Mouse (Mus musculus): ENCODE data around the gene Krt80. TPM values are rescaled to one million over a fixed set of nuclear protein-coding genes. Genes with fewer than 3 reads are reported as not detected.

Krt80 gene
- polyA plus RNA-seq, 1 experiment from 2014 or later, result 22.6 TPM

DNA sequence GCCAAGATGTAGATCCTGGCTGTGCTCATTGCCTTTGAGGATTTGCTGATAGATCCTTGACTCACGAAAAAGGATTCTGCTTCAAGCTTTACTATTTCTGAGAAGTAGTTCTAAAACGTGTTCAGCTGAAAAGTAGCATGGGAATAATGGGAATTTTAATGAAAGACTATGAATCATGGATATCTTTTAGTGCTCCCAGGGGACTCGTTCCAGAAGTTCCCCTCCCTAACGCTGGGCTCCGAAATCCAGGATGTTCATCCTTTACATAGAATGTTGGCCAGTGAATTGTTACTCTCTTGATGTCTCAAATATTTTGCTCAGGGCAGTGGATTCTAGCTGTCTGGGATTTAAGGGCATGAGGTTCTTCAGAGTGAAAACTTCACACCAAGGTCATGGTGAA, 22.3 kb upstream of the Krt80 start:
- H3K9me3 ChIP-seq, result no peaks in the 10 kb centered on the region
- 62% methylated on average over 5 of the region's 5 CpGs for WGBS
- no peaks in the 10 kb centered on the region for H3K36me3 ChIP-seq
- H3K4me1 ChIP-seq, result peaks cover 23% of the 10 kb centered on the region
- no peak overlapping the region for H3K27ac ChIP-seq
- H3K4me3 ChIP-seq, result no peak overlapping the region
- no peak overlapping the region for H3K4me2 ChIP-seq
- no peak overlapping the region for H3K9ac ChIP-seq
- no peaks in the 10 kb centered on the region for H3K27me3 ChIP-seq
- ATAC-seq (ENCODE audit: insufficient number of reproducible peaks, low FRiP score, low TSS enrichment, low read depth), result no peak

DNA sequence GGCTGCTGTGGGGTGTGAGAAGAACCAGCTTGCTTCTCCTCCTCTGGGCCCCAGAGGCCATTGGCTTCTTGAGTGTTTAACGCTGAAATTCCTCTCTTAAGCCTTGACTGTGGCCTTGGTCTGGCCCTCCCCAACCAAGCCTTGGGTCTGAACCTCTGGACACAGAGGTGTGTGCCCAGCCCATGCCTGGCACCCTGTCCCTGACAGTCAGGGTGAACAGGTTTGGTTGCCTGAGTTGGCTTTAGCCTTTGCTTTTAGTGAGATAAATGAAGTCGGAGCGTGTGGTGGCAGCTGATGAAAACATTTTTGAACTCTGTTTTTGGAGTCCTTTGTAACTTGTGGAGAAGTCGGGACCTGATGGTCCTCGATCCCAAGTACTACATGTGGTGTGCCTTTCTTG, 20.2 kb upstream of the Krt80 start:
- ATAC-seq (ENCODE audit: insufficient number of reproducible peaks, low FRiP score, low TSS enrichment, low read depth), result no peak
- no peaks in the 10 kb centered on the region for H3K27me3 ChIP-seq
- 84% methylated on average over 5 of the region's 5 CpGs for WGBS
- H3K4me2 ChIP-seq, result no peak overlapping the region
- H3K36me3 ChIP-seq, result no peaks in the 10 kb centered on the region
- H3K9ac ChIP-seq, result no peak overlapping the region
- H3K27ac ChIP-seq, result no peak overlapping the region
- no peak overlapping the region for H3K4me3 ChIP-seq
- no peaks in the 10 kb centered on the region for H3K9me3 ChIP-seq
- peaks cover 13% of the 10 kb centered on the region for H3K4me1 ChIP-seq

DNA sequence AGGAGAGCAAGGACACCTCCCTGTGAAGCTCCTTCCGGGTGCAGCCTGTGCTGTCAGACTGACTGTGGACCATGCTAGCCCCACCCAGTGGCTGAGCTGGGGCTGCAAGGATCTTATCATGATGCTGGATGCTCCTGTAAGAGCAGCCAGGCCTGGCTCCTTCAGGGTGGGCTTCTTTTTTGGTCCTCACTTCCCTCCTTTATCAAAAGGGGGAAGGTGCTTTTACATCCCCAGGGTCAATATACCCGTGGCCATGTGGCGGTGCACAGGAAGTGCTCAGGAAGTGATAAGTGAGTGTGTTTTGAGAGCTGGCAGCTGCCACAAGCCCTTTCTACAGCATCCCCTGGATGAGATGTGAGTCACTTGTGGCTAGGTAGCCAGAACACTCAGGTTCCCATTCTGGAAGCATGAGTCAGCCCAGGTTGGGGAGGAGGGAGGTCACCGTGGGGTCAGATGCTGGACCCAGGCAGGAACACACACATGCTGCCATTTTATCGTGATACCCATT, 18.1 kb upstream of the Krt80 start:
- ATAC-seq (ENCODE audit: insufficient number of reproducible peaks, low FRiP score, low TSS enrichment, low read depth), result no peak
- Histone ChIP-seq H3K9ac (no peak overlapping the region), H3K4me3 (no peak overlapping the region), H3K4me1 (peaks cover 7% of the 10 kb centered on the region), H3K4me2 (no peak overlapping the region), H3K27me3 (no peaks in the 10 kb centered on the region), H3K9me3 (no peaks in the 10 kb centered on the region), H3K36me3 (no peaks in the 10 kb centered on the region), H3K27ac (no peak overlapping the region)
- WGBS, result 40% methylated on average over 5 of the region's 5 CpGs

DNA sequence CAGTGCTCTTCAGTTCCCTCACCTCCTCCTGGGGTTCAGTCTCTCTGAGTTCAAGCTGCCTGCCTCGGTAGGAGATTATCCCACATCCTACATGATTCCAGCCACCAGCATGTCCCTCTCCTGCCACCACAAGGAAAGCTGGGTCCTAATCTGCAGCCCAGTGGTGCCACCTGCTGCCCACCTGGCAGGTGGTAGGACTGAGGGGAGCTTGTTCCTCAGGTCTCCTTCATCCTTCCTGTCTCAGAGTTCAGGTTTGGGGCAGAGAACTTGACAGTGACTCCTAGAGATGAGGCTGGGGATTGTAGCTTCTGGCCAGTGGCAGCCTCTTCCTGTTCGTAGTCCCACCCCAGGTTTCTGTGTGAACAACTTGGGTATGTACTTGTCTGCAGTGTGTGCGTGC, 17.2 kb upstream of the Krt80 start:
- Histone ChIP-seq H3K4me2 (no peak overlapping the region), H3K9me3 (no peaks in the 10 kb centered on the region), H3K27ac (no peak overlapping the region), H3K9ac (no peak overlapping the region), H3K36me3 (no peaks in the 10 kb centered on the region), H3K27me3 (no peaks in the 10 kb centered on the region), H3K4me3 (no peak overlapping the region), H3K4me1 (peaks cover 7% of the 10 kb centered on the region)
- 62% methylated on average over 3 of the region's 3 CpGs for WGBS
- no peak for ATAC-seq (ENCODE audit: insufficient number of reproducible peaks, low FRiP score, low TSS enrichment, low read depth)

DNA sequence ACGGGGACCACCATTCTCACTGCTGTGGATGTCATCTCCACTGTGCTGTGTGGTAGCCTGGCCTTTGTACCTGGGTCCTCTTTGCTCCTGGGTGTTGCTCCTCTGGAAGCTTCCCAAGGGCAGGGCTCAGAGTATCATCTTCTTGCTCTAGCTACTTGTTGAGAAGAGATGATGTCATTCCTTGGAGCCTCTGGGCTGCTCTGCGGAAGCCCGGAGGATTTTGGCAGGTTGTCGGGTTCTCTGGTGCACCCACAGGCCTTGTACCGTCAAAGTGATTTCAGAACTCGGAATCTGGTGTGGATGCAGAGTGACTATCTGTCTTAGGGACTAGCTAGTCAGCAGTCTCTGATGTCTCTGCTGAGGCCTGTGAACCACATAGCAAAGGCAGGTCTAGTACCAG, 15.1 kb upstream of the Krt80 start:
- no peak for ATAC-seq (ENCODE audit: insufficient number of reproducible peaks, low FRiP score, low TSS enrichment, low read depth)
- WGBS, result 75% methylated on average over 6 of the region's 6 CpGs
- no peaks in the 10 kb centered on the region for H3K9me3 ChIP-seq

DNA sequence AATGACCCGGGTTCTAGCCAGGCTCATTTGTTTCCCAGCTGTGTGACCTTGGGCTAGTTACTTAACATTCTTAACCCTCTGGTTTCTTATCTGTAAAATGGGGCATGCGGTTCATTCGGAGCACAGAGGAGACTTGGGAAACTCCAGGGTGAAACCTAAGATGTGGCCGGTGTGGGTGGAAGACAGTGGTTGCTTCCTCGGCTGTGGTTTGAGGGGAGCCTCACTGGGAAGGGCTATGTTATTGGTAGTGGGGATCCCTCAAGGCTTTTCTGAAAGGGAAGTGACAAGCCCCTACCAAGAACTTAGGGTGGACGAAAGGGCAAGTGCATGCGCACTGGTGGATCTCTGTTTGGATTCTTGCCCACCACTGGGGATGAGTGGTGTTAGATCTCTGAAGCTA, 14.6 kb upstream of the Krt80 start:
- Histone ChIP-seq H3K4me1 (peaks cover 7% of the 10 kb centered on the region), H3K27me3 (no peaks in the 10 kb centered on the region), H3K9me3 (no peaks in the 10 kb centered on the region), H3K36me3 (no peaks in the 10 kb centered on the region), H3K9ac (no peak overlapping the region), H3K27ac (no peak overlapping the region), H3K4me3 (no peak overlapping the region), H3K4me2 (no peak overlapping the region)
- 71% methylated on average over 7 of the region's 7 CpGs for WGBS
- ATAC-seq (ENCODE audit: insufficient number of reproducible peaks, low FRiP score, low TSS enrichment, low read depth), result no peak

More for the DNA sequence above, 15.1 kb upstream of the Krt80 start:
- Histone ChIP-seq H3K4me2 (no peak overlapping the region), H3K27me3 (no peaks in the 10 kb centered on the region), H3K9ac (no peak overlapping the region), H3K36me3 (no peaks in the 10 kb centered on the region), H3K4me1 (peaks cover 7% of the 10 kb centered on the region), H3K4me3 (no peak overlapping the region), H3K27ac (no peak overlapping the region)

DNA sequence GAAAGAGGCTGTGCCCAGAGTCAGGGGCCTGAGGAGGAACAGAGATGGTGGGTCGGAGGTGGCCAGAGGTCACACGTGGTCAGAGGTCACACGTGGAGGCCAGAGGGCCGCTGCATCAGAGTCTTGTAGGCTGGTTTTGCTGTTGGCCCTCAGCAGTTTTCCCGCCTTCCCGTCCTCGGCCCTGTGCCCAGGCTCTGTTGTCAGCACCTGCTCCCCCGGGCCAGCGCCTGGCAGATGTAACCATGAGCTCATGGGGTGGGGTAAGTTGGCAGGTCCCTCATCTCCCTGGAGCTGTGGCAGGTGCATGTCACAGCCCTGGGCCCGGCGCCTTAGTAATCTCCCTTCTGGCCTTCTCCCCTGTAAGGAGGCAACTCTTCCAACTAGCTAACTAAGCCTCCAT, 12.8 kb upstream of the Krt80 start:
- no peak overlapping the region for H3K4me2 ChIP-seq
- no peak overlapping the region for H3K27ac ChIP-seq
- no peaks in the 10 kb centered on the region for H3K9me3 ChIP-seq
- no peaks in the 10 kb centered on the region for H3K4me1 ChIP-seq
- no peaks in the 10 kb centered on the region for H3K27me3 ChIP-seq
- H3K36me3 ChIP-seq, result no peaks in the 10 kb centered on the region
- no peak overlapping the region for H3K4me3 ChIP-seq
- ATAC-seq (ENCODE audit: insufficient number of reproducible peaks, low FRiP score, low TSS enrichment, low read depth), result no peak
- WGBS, result 74% methylated on average over 11 of the region's 11 CpGs
- no peak overlapping the region for H3K9ac ChIP-seq

DNA sequence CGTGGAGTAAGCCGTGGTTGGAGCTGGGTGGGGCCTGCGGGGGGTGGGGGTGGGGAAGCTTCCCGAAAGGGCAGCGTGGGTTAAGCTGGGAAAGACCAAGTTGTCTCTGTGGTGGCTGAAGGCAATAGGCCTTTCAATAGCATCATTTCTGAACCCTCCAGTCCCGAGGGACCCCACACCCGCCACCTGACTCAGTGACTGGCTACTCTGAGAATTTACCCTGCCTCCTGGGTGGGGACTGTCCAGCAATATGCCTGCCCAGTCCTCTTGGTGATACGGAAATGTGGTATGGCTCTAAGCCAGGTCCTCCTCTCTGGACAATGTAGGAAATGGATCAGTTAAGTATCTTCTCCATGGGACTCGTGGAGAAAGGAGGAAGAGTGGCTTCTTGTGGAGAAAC, 11.8 kb upstream of the Krt80 start:
- Histone ChIP-seq H3K27ac (no peak overlapping the region), H3K27me3 (no peaks in the 10 kb centered on the region), H3K4me2 (no peak overlapping the region), H3K9me3 (no peaks in the 10 kb centered on the region), H3K9ac (no peak overlapping the region), H3K36me3 (no peaks in the 10 kb centered on the region), H3K4me1 (no peaks in the 10 kb centered on the region), H3K4me3 (no peak overlapping the region)
- 61% methylated on average over 9 of the region's 9 CpGs for WGBS
- ATAC-seq (ENCODE audit: insufficient number of reproducible peaks, low FRiP score, low TSS enrichment, low read depth), result no peak

DNA sequence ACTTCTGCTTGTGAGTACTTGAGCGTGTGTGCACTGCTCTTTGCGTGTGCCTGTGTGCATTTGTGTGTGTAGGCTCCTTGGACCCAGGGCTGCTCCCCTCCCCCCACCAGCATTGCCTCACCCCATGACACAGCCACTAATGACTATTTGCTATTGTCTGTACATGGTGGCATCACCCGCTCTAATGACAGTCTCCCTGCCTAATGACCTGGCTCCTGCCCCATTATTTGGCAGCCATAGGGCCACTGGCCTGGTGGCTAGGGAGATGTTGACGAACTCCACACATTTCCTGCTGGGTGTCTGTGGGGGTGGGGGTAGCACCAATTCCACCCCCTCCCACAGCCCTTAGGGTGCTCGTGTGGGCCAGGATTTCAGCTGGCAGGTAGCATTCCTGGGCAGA, 8.7 kb upstream of the Krt80 start:
- Histone ChIP-seq H3K27ac (no peak overlapping the region), H3K27me3 (no peaks in the 10 kb centered on the region), H3K4me1 (peaks cover 12% of the 10 kb centered on the region), H3K9me3 (no peaks in the 10 kb centered on the region), H3K4me2 (no peak overlapping the region), H3K4me3 (no peak overlapping the region), H3K36me3 (no peaks in the 10 kb centered on the region), H3K9ac (no peak overlapping the region)
- 77% methylated on average over 5 of the region's 5 CpGs for WGBS
- ATAC-seq (ENCODE audit: insufficient number of reproducible peaks, low FRiP score, low TSS enrichment, low read depth), result no peak

DNA sequence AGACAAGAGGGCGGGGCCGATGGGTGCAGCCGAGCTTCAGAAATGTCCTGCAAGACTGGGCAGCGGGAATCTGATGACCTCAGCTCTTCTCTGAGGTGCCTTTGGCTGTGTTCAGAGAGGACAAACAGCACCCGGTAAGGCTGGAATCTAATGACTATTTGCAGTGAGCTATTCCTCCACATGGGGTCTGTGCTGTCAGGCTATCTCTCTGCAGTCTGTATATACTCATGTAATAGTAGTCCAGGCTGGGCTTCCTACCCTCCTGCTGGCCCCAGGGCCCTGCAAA, 6.8 kb upstream of the Krt80 start:
- Histone ChIP-seq H3K9me3 (no peaks in the 10 kb centered on the region), H3K4me2 (no peak overlapping the region), H3K4me3 (no peak overlapping the region), H3K9ac (no peak overlapping the region), H3K4me1 (peaks cover 21% of the 10 kb centered on the region), H3K27ac (no peak overlapping the region), H3K27me3 (no peaks in the 10 kb centered on the region), H3K36me3 (no peaks in the 10 kb centered on the region)
- ATAC-seq (ENCODE audit: insufficient number of reproducible peaks, low FRiP score, low TSS enrichment, low read depth), result no peak
- WGBS, result 63% methylated on average over 5 of the region's 5 CpGs

DNA sequence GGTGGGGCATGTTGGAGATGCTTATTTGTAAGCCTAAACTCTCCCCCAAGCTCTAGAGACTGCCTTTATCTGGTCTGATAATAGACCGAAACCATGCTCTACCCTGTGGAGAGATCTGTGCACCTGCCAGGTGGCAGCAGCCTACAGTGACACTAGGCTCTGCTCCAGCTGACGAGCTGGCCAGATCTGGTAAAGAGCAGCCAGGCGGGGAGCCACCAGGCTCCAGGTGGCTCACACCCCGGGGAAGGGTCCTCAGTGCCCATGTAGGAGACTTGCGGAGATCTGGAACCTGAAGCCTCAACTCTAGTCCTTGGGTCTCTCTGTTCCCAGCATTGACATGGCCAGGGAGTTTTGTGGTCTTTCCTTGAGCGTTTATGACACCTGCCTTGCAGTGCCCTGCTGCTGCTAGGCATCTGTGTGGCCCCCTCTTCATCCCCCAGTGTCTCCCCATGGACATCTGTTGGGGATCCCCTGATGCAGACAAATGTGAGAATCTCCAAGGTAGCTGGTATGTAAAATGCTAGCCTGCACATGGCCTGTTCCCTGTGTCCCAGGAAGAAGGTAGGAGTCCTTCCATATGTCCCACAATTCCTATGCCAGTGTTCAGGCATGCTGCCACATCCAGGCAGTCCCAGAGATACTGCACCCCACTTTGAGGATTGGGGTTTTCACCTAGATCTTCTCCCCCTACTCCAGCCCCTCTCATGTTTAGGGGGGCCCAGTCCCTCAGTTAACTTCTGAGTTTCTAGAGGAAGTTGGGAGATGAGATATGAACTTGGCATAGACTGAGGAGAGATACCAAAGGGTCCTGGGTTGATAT, 6.2 kb upstream of the Krt80 start:
- H3K4me2 ChIP-seq, result no peak overlapping the region
- H3K9me3 ChIP-seq, result no peaks in the 10 kb centered on the region
- H3K27ac ChIP-seq, result no peak overlapping the region
- H3K9ac ChIP-seq, result no peak overlapping the region
- H3K36me3 ChIP-seq, result no peaks in the 10 kb centered on the region
- 74% methylated on average over 6 of the region's 6 CpGs for WGBS
- no peak overlapping the region for H3K4me3 ChIP-seq
- ATAC-seq (ENCODE audit: insufficient number of reproducible peaks, low FRiP score, low TSS enrichment, low read depth), result no peak
- peaks cover 23% of the 10 kb centered on the region for H3K4me1 ChIP-seq
- no peaks in the 10 kb centered on the region for H3K27me3 ChIP-seq

DNA sequence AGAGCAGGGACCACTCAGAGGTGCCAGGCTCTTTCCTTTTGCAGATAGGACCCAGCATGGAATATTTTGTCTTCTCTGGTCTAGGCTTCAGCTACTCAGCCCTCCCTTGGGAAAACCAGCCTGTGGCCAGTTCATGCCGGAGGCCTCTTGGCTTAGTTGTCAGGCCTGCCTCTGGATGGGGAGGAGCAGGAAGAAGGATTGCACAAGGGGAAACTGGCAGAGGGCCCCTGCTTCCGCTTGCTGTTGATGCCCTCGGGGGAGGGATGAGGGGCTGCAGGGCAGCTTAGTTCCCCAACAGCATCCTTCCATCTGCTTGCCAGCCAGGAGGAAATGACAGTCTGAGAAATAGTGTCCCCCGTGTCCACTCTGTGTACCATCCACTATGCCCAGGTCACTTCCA, 4.9 kb upstream of the Krt80 start:
- Histone ChIP-seq H3K9ac (no peak overlapping the region), H3K27ac (no peak overlapping the region; the same call in 1 of the 2 replicates), H3K4me3 (no peak overlapping the region), H3K36me3 (no peaks in the 10 kb centered on the region), H3K9me3 (no peaks in the 10 kb centered on the region), H3K4me2 (no peak overlapping the region), H3K4me1 (peaks cover 36% of the 10 kb centered on the region), H3K27me3 (no peaks in the 10 kb centered on the region)
- ATAC-seq (ENCODE audit: insufficient number of reproducible peaks, low FRiP score, low TSS enrichment, low read depth), result no peak
- WGBS, result 41% methylated on average over 4 of the region's 4 CpGs
